Mouse (Mus musculus): ENCODE data around the gene Snrnp27. TPM values are rescaled to one million over a fixed set of nuclear protein-coding genes. Genes with fewer than 3 reads are reported as not detected.

Gene Snrnp27
- total and polyA plus RNA-seq, 3 experiments = 63.1 to 97.9 (median 72.7) TPM

DNA sequence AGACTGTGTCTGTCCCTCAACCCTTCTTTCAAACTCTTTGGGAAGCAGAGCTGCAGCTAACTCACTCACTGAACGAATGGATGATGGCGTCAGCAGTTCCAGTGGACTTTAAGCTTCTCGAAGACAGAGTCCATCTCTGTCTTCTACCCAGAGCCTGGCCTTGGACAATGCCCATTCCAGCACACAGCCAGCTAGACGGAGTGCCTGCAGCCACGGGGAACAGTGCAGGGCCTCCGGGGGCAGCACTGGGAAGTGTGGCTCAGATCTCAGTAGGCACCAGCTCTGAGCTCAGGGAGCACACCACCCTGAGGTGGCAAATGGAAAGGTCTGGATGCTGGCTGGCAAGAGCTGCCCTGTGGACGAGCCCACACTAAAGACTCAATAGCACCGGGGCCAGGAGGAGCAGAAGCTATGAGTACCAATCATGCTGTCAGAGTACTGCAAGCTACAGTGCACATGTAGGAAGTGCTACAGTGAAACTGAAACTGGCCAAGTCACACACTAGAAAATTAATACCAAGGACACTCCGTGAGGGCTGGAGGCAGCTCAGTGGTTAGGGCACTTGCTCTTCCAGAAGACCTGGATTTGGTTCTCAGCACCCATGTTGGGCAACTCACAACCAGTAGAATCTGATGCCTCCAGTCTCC lies 29.9 kb downstream of the Snrnp27 start:
- Histone ChIP-seq H3K27me3 (replicated peaks) (no peaks in the 10 kb centered on the region), H3K36me3 (replicated peaks in 1 of 2; ENCODE audit: control insufficient read depth in 1 of 2, insufficient read depth in 1 of 2, low read length in 1 of 2) (peaks cover 23 to 43% of the 10 kb centered on the region in 2 experiments), H3K4me2 (ENCODE audit: insufficient read depth, low read depth, poor library complexity, severe bottlenecking) (no peak overlapping the region), H3K4me3 (replicated peaks in 1 of 3; ENCODE audit: low read depth in 2 of 3, low read length in 2 of 3, poor library complexity in 1 of 3) (no peak overlapping the region), H3K9me3 (replicated peaks; ENCODE audit: low read length) (no peaks in the 10 kb centered on the region), H3K27ac (ENCODE audit: insufficient read depth, low read depth) (no peak overlapping the region), H3K79me2 (replicated peaks; ENCODE audit: control insufficient read depth, extremely low read depth, insufficient read depth, poor library complexity, severe bottlenecking) (no peaks in the 10 kb centered on the region), H3K4me1 (ENCODE audit: control insufficient read depth in 1 of 2, insufficient read depth in 2 of 2) (peaks cover 8 to 18% of the 10 kb centered on the region in 2 experiments), H3K9ac (ENCODE audit: insufficient read depth, low read depth) (no peak overlapping the region)
- peak; percentile 49 for DNase-seq (ENCODE audit: extremely low read depth)
- dilution Hi-C loops (cut with MboI; ENCODE audit: extremely low pct_ligation_motif_present, extremely low pct_unique_long_range_greater_than_20kb, low sequenced_read_pairs) = no loop called here
- in situ Hi-C loops (cut with MboI; ENCODE audit: low pct_ligation_motif_present, low pct_unique_long_range_greater_than_20kb, low sequenced_read_pairs) = no loop called here
- TF ChIP-seq EP300 (IDR thresholded peaks at IDR 0.05; ENCODE audit: low read length) (0 out of 2 replicates have a peak, but pooled peaks have one; percentile 10), MEF2A (IDR thresholded peaks at IDR 0.05; ENCODE audit: borderline replicate concordance, low read depth, low read length) (no peak), ZC3H11A (IDR thresholded peaks at IDR 0.05; ENCODE audit: low read depth, low read length) (no peak), BHLHE40 (IDR thresholded peaks at IDR 0.05; ENCODE audit: low read depth, low read length) (peak; percentile 21; the same call in 1 of the 2 replicates), POLR2A (IDR thresholded peaks at IDR 0.05; ENCODE audit: low read depth, low read length) (no peak), IRF4 (IDR thresholded peaks at IDR 0.05; ENCODE audit: low read depth, low read length) (peak; percentile 40; the same call in 1 of the 2 replicates), CHD1 (IDR thresholded peaks at IDR 0.05; ENCODE audit: low read depth, low read length) (no peak), MAFK (IDR thresholded peaks at IDR 0.05; ENCODE audit: insufficient replicate concordance, low read length) (no peak), JUND (conservative IDR thresholded peaks at IDR 0.05; ENCODE audit: low read depth, low read length) (no peak), CTCF (conservative IDR thresholded peaks at IDR 0.05 in 1 of 2, IDR thresholded peaks at IDR 0.05 in 1 of 2; ENCODE audit: low read depth in 2 of 2, low read length in 2 of 2) (peak in 1 of 2 experiments; percentile 30; a peak in 2 of 4 replicates), MYC (IDR thresholded peaks at IDR 0.05; ENCODE audit: low read depth, low read length) (peak; percentile 58; the same call in 1 of the 2 replicates)

DNA sequence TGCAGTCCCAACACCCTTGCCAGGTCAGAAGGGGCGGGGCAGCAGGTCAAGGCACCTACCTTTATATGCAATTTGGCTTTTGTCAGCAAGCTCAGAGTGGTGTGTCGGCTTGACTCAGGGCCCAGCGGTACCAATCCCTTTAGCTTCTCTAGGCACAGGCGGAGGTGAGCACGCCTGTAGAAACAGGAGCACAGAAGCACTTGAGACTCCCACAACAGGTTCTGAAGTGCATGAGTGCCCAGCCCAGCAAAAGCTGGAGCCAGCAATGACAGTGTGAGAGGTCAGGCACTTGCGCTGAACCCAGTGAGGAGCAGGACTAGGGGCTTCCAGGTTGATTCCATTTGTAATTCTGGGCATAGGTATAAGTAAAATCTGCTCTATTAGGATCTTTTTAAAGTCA lies 31.3 kb downstream of the Snrnp27 start:
- Histone ChIP-seq H3K4me2 (ENCODE audit: insufficient read depth, low read depth, poor library complexity, severe bottlenecking) (no peak overlapping the region), H3K36me3 (replicated peaks in 1 of 2; ENCODE audit: control insufficient read depth in 1 of 2, insufficient read depth in 1 of 2, low read length in 1 of 2) (peaks cover 23 to 46% of the 10 kb centered on the region in 2 experiments)
- TF ChIP-seq EP300 (IDR thresholded peaks at IDR 0.05; ENCODE audit: low read length) (no peak), JUND (conservative IDR thresholded peaks at IDR 0.05; ENCODE audit: low read depth, low read length) (no peak), SMC3 (IDR thresholded peaks at IDR 0.05; ENCODE audit: low read depth, low read length) (no peak), HCFC1 (IDR thresholded peaks at IDR 0.05; ENCODE audit: low read depth, low read length) (no peak), MXI1 (IDR thresholded peaks at IDR 0.05; ENCODE audit: low read depth, low read length) (no peak), ZC3H11A (IDR thresholded peaks at IDR 0.05; ENCODE audit: low read depth, low read length) (no peak), KAT2A (IDR thresholded peaks at IDR 0.05; ENCODE audit: insufficient replicate concordance, low read length) (no peak), BHLHE40 (IDR thresholded peaks at IDR 0.05; ENCODE audit: low read depth, low read length) (no peak), UBTF (IDR thresholded peaks at IDR 0.05; ENCODE audit: low read depth, low read length) (no peak), CHD1 (IDR thresholded peaks at IDR 0.05; ENCODE audit: low read depth, low read length) (no peak), CHD2 (IDR thresholded peaks at IDR 0.05; ENCODE audit: low read length) (no peak), SIN3A (IDR thresholded peaks at IDR 0.05; ENCODE audit: low read length) (no peak), ZNF384 (IDR thresholded peaks at IDR 0.05; ENCODE audit: low read depth, low read length) (no peak), E2F4 (IDR thresholded peaks at IDR 0.05; ENCODE audit: insufficient replicate concordance, low read depth, low read length) (no peak), POLR2A (IDR thresholded peaks at IDR 0.05; ENCODE audit: low read depth, low read length) (no peak), CTCF (conservative IDR thresholded peaks at IDR 0.05 in 1 of 2, IDR thresholded peaks at IDR 0.05 in 1 of 2; ENCODE audit: low read depth in 2 of 2, low read length in 2 of 2) (no peak), TBP (conservative IDR thresholded peaks at IDR 0.05; ENCODE audit: low read depth, low read length) (no peak), RAD21 (IDR thresholded peaks at IDR 0.05; ENCODE audit: low read depth, low read length) (no peak)

More for the DNA sequence above, 31.3 kb downstream of the Snrnp27 start:
- DNase-seq (ENCODE audit: extremely low read depth) = no peak
- in situ Hi-C loops (cut with MboI; ENCODE audit: low pct_ligation_motif_present, low pct_unique_long_range_greater_than_20kb, low sequenced_read_pairs) (no loop called here), dilution Hi-C loops (cut with MboI; ENCODE audit: extremely low pct_ligation_motif_present, extremely low pct_unique_long_range_greater_than_20kb, low sequenced_read_pairs) (no loop called here)
- Histone ChIP-seq H3K4me3 (replicated peaks in 1 of 3; ENCODE audit: low read depth in 2 of 3, low read length in 2 of 3, poor library complexity in 1 of 3) (no peak overlapping the region), H3K9me3 (replicated peaks; ENCODE audit: low read length) (no peaks in the 10 kb centered on the region), H3K4me1 (ENCODE audit: control insufficient read depth in 1 of 2, insufficient read depth in 2 of 2) (peaks cover 8 to 18% of the 10 kb centered on the region in 2 experiments), H3K27me3 (replicated peaks) (no peaks in the 10 kb centered on the region), H3K9ac (ENCODE audit: insufficient read depth, low read depth) (no peak overlapping the region), H3K79me2 (replicated peaks; ENCODE audit: control insufficient read depth, extremely low read depth, insufficient read depth, poor library complexity, severe bottlenecking) (no peaks in the 10 kb centered on the region), H3K27ac (ENCODE audit: insufficient read depth, low read depth) (no peak overlapping the region)
